Mouse (Mus musculus): ENCODE measurements around the gene Phlda1. TPM values are rescaled to one million over a fixed set of nuclear protein-coding genes. Genes with fewer than 3 reads are reported as not detected.
A peak's percentile ranks its signal among the peaks of the same experiment; 100 is the strongest.

Gene Phlda1
- polyA plus RNA-seq, 1 experiment from 2014 or later = 15.8 TPM

DNA sequence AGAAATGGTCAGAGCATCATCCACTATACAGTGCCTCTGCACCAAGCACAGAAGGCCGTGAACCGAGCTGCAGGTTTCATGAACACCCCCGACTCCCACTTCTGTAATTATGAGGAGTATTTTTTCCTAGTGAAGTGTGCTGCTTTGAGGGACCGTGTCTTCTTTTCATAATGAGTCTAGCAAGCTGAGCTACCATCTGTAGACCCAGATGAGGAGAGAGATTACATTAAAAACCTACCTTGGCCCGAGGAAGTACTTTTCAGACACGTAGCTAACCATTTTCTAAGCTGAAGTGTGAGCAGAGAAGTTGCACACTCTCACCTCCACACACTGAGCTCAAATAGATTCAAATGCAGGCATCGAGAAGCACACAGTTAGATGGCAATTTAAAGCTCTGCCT is 37.0 kb downstream of the Phlda1 start:
- no peak for ATAC-seq (replicated peaks; ENCODE audit: low FRiP score)
- Histone ChIP-seq H3K36me3 (ENCODE audit: control insufficient read depth, insufficient read depth, low read length) (no peaks in the 10 kb centered on the region), H3K9ac (ENCODE audit: low read depth, low read length) (no peak overlapping the region), H3K4me2 (no peak overlapping the region), H3K27ac (ENCODE audit: low read depth, low read length) (no peak overlapping the region), H3K4me3 (ENCODE audit: low read depth, low read length) (no peak overlapping the region), H3K4me1 (replicated peaks; ENCODE audit: control insufficient read depth, insufficient read depth, low read length) (peaks cover 31% of the 10 kb centered on the region), H3K27me3 (replicated peaks; ENCODE audit: control insufficient read depth, insufficient read depth, low read length) (no peaks in the 10 kb centered on the region), H3K9me3 (ENCODE audit: control insufficient read depth, low read length) (no peaks in the 10 kb centered on the region)
- no peak for DNase-seq (ENCODE audit: low spot score)
- WGBS = 78% methylated on average over 7 of the region's 7 CpGs

- Histone ChIP-seq H3K36me3 (ENCODE audit: control insufficient read depth, insufficient read depth, low read length) (no peaks in the 10 kb centered on the region), H3K4me1 (replicated peaks; ENCODE audit: control insufficient read depth, insufficient read depth, low read length) (peaks cover 31% of the 10 kb centered on the region), H3K9me3 (ENCODE audit: control insufficient read depth, low read length) (no peaks in the 10 kb centered on the region), H3K9ac (ENCODE audit: low read depth, low read length) (no peak overlapping the region), H3K4me2 (no peak overlapping the region; the same call in 1 of the 2 replicates), H3K4me3 (ENCODE audit: low read depth, low read length) (no peak overlapping the region), H3K27me3 (replicated peaks; ENCODE audit: control insufficient read depth, insufficient read depth, low read length) (no peaks in the 10 kb centered on the region), H3K27ac (ENCODE audit: low read depth, low read length) (0 out of 2 replicates have a peak overlapping the region, but pooled peaks have one; percentile 10)
- 28% methylated on average over 7 of the region's 7 CpGs for WGBS
- DNase-seq (ENCODE audit: low spot score) (peak; percentile 46), ATAC-seq (replicated peaks; ENCODE audit: low FRiP score) (peak; percentile 58)
Observed at GRCm38 (mm10) chr10:111543781-111544260, 37.7 kb downstream of the Phlda1 start.

DNA sequence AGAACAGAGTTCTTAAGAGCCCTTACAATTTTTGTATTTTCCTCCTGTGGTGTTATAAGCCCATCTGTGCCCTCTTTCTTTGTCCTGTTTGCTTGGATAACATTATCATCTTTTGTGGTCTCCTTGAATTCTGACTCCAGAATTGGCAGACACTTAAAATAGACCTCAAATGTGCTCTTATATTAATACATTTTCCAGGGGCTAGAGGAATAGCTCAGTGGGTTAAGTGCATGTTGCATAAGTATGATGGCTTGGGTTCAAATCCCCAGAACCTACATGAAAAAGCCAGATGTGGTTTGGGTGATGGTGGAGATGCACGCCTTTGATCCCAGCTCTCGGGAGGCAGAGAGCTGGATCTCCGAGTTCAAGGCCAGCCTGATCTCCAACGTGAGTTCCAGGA is 38.2 kb downstream of the Phlda1 start:
- no peak overlapping the region for H3K27ac ChIP-seq (ENCODE audit: low read depth, low read length)
- no peak overlapping the region; the same call in 1 of the 2 replicates for H3K4me2 ChIP-seq
- no peak overlapping the region for H3K4me3 ChIP-seq (ENCODE audit: low read depth, low read length)
- peaks cover 31% of the 10 kb centered on the region for H3K4me1 ChIP-seq (replicated peaks; ENCODE audit: control insufficient read depth, insufficient read depth, low read length)
- no peaks in the 10 kb centered on the region for H3K9me3 ChIP-seq (ENCODE audit: control insufficient read depth, low read length)
- WGBS = 72% methylated on average over 4 of the region's 4 CpGs
- no peaks in the 10 kb centered on the region for H3K27me3 ChIP-seq (replicated peaks; ENCODE audit: control insufficient read depth, insufficient read depth, low read length)
- H3K36me3 ChIP-seq (ENCODE audit: control insufficient read depth, insufficient read depth, low read length) = no peaks in the 10 kb centered on the region
- DNase-seq (ENCODE audit: low spot score) (no peak), ATAC-seq (replicated peaks; ENCODE audit: low FRiP score) (no peak)
- no peak overlapping the region for H3K9ac ChIP-seq (ENCODE audit: low read depth, low read length)

DNA sequence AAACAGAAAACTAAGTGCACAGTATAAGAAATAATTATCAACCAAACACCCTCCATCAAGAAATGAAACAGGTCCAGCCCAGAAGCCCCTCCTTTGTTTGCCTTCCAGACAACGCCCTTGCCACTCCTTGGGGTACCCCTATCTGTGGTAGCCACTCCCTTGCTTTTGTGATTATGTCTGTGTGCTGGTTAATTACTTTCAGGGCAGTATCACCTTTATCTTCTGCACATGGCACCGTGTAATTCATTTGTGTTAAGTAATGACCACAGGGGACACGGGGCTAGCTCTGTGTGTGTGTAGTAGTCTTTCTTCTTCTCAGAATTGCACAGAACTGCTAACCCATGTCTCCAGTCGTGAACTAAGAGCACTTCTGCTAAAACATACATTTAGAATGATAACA is 39.6 kb downstream of the Phlda1 start:
- Histone ChIP-seq H3K27me3 (replicated peaks; ENCODE audit: control insufficient read depth, insufficient read depth, low read length) (no peaks in the 10 kb centered on the region), H3K36me3 (ENCODE audit: control insufficient read depth, insufficient read depth, low read length) (no peaks in the 10 kb centered on the region), H3K27ac (ENCODE audit: low read depth, low read length) (no peak overlapping the region), H3K9ac (ENCODE audit: low read depth, low read length) (no peak overlapping the region), H3K4me3 (ENCODE audit: low read depth, low read length) (no peak overlapping the region), H3K9me3 (ENCODE audit: control insufficient read depth, low read length) (no peaks in the 10 kb centered on the region), H3K4me1 (replicated peaks; ENCODE audit: control insufficient read depth, insufficient read depth, low read length) (peaks cover 24% of the 10 kb centered on the region), H3K4me2 (0 out of 2 replicates have a peak overlapping the region, but pooled peaks have one; percentile 8)
- ATAC-seq (replicated peaks; ENCODE audit: low FRiP score) (peak; percentile 81), DNase-seq (ENCODE audit: low spot score) (no peak)
- WGBS = 36% methylated on average over 4 of the region's 4 CpGs

GRCm38 (mm10) chr10:111547881-111548372 is 41.8 kb downstream of the Phlda1 start:
- Histone ChIP-seq H3K9ac (ENCODE audit: low read depth, low read length) (no peak overlapping the region), H3K4me2 (no peak overlapping the region), H3K27me3 (replicated peaks; ENCODE audit: control insufficient read depth, insufficient read depth, low read length) (no peaks in the 10 kb centered on the region), H3K4me1 (replicated peaks; ENCODE audit: control insufficient read depth, insufficient read depth, low read length) (peaks cover 24% of the 10 kb centered on the region), H3K9me3 (ENCODE audit: control insufficient read depth, low read length) (no peaks in the 10 kb centered on the region), H3K4me3 (ENCODE audit: low read depth, low read length) (no peak overlapping the region), H3K27ac (ENCODE audit: low read depth, low read length) (no peak overlapping the region), H3K36me3 (ENCODE audit: control insufficient read depth, insufficient read depth, low read length) (no peaks in the 10 kb centered on the region)
- no peak for ATAC-seq (replicated peaks; ENCODE audit: low FRiP score)
- WGBS = 77% methylated on average over 10 of the region's 10 CpGs
- no peak for DNase-seq (ENCODE audit: low spot score)

GRCm38 (mm10) chr10:111550075-111550695 is 44.1 kb downstream of the Phlda1 start:
- H3K4me3 ChIP-seq (ENCODE audit: low read depth, low read length) = no peak overlapping the region
- H3K4me2 ChIP-seq = no peak overlapping the region
- H3K9me3 ChIP-seq (ENCODE audit: control insufficient read depth, low read length) = no peaks in the 10 kb centered on the region
- H3K27ac ChIP-seq (ENCODE audit: low read depth, low read length) = no peak overlapping the region
- 67% methylated on average over 6 of the region's 6 CpGs for WGBS
- ATAC-seq (replicated peaks; ENCODE audit: low FRiP score) (no peak), DNase-seq (ENCODE audit: low spot score) (no peak)
- peaks cover 8% of the 10 kb centered on the region for H3K4me1 ChIP-seq (replicated peaks; ENCODE audit: control insufficient read depth, insufficient read depth, low read length)
- no peaks in the 10 kb centered on the region for H3K36me3 ChIP-seq (ENCODE audit: control insufficient read depth, insufficient read depth, low read length)
- no peaks in the 10 kb centered on the region for H3K27me3 ChIP-seq (replicated peaks; ENCODE audit: control insufficient read depth, insufficient read depth, low read length)
- no peak overlapping the region for H3K9ac ChIP-seq (ENCODE audit: low read depth, low read length)

DNA sequence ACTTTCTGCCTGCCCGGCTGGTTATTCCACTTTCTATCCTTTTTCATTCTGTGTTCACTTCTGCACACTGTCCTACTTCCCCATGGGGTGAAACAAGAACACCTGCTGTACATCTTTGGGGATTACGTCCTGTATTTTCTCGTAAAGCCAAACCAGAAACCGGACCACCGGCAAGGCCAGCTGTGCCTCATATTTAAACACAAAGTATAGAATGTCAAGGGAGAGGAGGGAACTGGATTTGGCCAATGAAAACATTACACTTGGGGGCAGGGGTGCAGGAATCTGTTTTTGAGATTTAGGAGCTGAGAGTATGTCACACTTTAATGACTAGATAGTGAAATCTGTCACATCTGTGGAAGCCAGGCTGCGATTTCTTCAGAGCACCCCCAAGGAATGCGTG is 47.6 kb downstream of the Phlda1 start:
- Histone ChIP-seq H3K9me3 (ENCODE audit: control insufficient read depth, low read length) (no peaks in the 10 kb centered on the region), H3K27me3 (replicated peaks; ENCODE audit: control insufficient read depth, insufficient read depth, low read length) (no peaks in the 10 kb centered on the region), H3K9ac (ENCODE audit: low read depth, low read length) (no peak overlapping the region), H3K27ac (ENCODE audit: low read depth, low read length) (no peak overlapping the region), H3K4me2 (no peak overlapping the region), H3K36me3 (ENCODE audit: control insufficient read depth, insufficient read depth, low read length) (no peaks in the 10 kb centered on the region), H3K4me3 (ENCODE audit: low read depth, low read length) (no peak overlapping the region), H3K4me1 (replicated peaks; ENCODE audit: control insufficient read depth, insufficient read depth, low read length) (no peaks in the 10 kb centered on the region)
- WGBS = 75% methylated on average over 7 of the region's 7 CpGs
- DNase-seq (ENCODE audit: low spot score) = no peak
- no peak for ATAC-seq (replicated peaks; ENCODE audit: low FRiP score)

DNA sequence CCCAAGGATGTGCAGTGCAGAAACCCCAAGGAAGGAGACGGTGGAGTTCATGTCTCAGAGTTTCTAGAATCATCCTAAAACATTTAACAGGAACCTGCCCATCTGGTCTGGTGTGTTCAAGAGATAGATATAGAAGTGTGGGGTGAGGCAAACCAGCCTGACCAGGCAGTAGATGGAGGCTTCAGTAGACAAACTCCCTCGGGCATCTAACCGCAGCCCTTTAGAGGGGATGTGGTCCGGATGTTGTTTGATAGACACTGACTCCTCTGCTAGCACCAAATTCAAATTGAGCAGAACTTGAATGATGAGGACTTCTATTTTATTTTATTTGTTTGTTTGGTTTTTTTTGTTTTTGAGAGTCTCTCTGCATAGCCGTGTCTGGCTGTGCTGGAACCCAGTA is 48.6 kb downstream of the Phlda1 start:
- Histone ChIP-seq H3K4me1 (replicated peaks; ENCODE audit: control insufficient read depth, insufficient read depth, low read length) (peaks cover 6% of the 10 kb centered on the region; the same call in 1 of the 2 replicates), H3K9ac (ENCODE audit: low read depth, low read length) (no peak overlapping the region), H3K27ac (ENCODE audit: low read depth, low read length) (no peak overlapping the region), H3K4me3 (ENCODE audit: low read depth, low read length) (no peak overlapping the region), H3K36me3 (ENCODE audit: control insufficient read depth, insufficient read depth, low read length) (no peaks in the 10 kb centered on the region), H3K27me3 (replicated peaks; ENCODE audit: control insufficient read depth, insufficient read depth, low read length) (no peaks in the 10 kb centered on the region), H3K9me3 (ENCODE audit: control insufficient read depth, low read length) (no peaks in the 10 kb centered on the region), H3K4me2 (no peak overlapping the region)
- DNase-seq (ENCODE audit: low spot score) = no peak
- WGBS = 74% methylated on average over 5 of the region's 5 CpGs
- no peak for ATAC-seq (replicated peaks; ENCODE audit: low FRiP score)

DNA sequence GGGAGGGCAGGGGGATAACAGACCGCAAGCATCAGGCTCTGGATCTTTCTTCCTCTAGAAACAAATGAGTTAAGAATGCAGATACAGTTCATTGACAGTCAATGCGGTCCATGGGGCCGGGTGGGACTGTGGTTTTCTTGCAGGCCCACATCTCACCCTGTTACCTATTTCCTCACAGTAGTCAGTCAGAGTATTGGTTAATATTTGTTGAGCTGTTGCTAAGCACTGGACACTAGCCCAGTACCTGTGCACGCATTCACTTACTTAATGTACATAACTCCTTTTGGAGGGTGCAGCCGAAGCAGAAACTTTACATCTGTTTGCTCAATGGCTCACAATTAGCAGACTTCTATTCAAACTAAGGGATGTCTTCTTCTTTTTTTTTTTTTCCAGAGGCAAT is 52.1 kb downstream of the Phlda1 start:
- H3K4me3 ChIP-seq (ENCODE audit: low read depth, low read length) = no peak overlapping the region
- DNase-seq (ENCODE audit: low spot score) (no peak), ATAC-seq (replicated peaks; ENCODE audit: low FRiP score) (0 out of 2 replicates have a peak, but pooled peaks have one; percentile 40)
- no peak overlapping the region for H3K27ac ChIP-seq (ENCODE audit: low read depth, low read length)
- no peaks in the 10 kb centered on the region for H3K27me3 ChIP-seq (replicated peaks; ENCODE audit: control insufficient read depth, insufficient read depth, low read length)
- no peaks in the 10 kb centered on the region for H3K9me3 ChIP-seq (ENCODE audit: control insufficient read depth, low read length)
- no peak overlapping the region for H3K9ac ChIP-seq (ENCODE audit: low read depth, low read length)
- 73% methylated on average over 5 of the region's 5 CpGs for WGBS
- H3K4me2 ChIP-seq = no peak overlapping the region
- no peaks in the 10 kb centered on the region for H3K36me3 ChIP-seq (ENCODE audit: control insufficient read depth, insufficient read depth, low read length)
- peaks cover 6% of the 10 kb centered on the region; the same call in 1 of the 2 replicates for H3K4me1 ChIP-seq (replicated peaks; ENCODE audit: control insufficient read depth, insufficient read depth, low read length)

Data from liver, embryonic 11.5 days (tissue).